Mouse (Mus musculus) midbrain, postnatal 0 days (tissue): ENCODE measurements around the gene Myof. TPM values are rescaled to one million over a fixed set of nuclear protein-coding genes. Genes with fewer than 3 reads are reported as not detected.

Experiments
- ATAC-seq: fragments of 200-750 bp; cut with Nextera tagmentation; 2 replicates; pipeline ENCODE4 v1.8.0; 2017; ENCODE audit warnings: moderate number of reproducible peaks, mild to moderate bottlenecking, moderate TSS enrichment, moderate library complexity; ENCODE audit not compliant: low FRiP score
- DNase-seq: peaks from one replicate; pipeline ENCODE4 v3.0.0-alpha.2; 2015; ENCODE audit warnings: low spot score
- H3K27ac ChIP-seq: fragments of 300-500 bp; sonication (generic); 2 replicates; pipeline ENCODE4 v1.5.1; 2014; ENCODE audit warnings: low read depth, mild to moderate bottlenecking, low read length, mixed read lengths
- H3K27me3 ChIP-seq: fragments of 300-500 bp; sonication (generic); 2 replicates; pipeline ENCODE4 v1.6.1; 2014; ENCODE audit warnings: low read length, control low read depth, mixed read lengths; ENCODE audit not compliant: insufficient read depth
- H3K36me3 ChIP-seq: fragments of 300-500 bp; sonication (generic); 2 replicates; pipeline ENCODE4 v1.6.1; 2014; ENCODE audit warnings: low read length, control low read depth, mixed read lengths; ENCODE audit not compliant: insufficient read depth
- H3K4me1 ChIP-seq: fragments of 300-500 bp; sonication (generic); 2 replicates; pipeline ENCODE4 v1.6.1; 2014; ENCODE audit warnings: mild to moderate bottlenecking, control low read depth, antibody characterized with exemption, low read length, mixed read lengths; ENCODE audit not compliant: insufficient read depth
- H3K4me2 ChIP-seq: fragments of 300-500 bp; sonication (generic); 2 replicates; pipeline ENCODE4 v1.6.1; 2014; ENCODE audit warnings: low read depth, mild to moderate bottlenecking, low read length, mixed read lengths; ENCODE audit not compliant: poor library complexity, severe bottlenecking
- H3K4me3 ChIP-seq: fragments of 300-500 bp; sonication (generic); 2 replicates; pipeline ENCODE4 v1.5.1; 2014; ENCODE audit warnings: low read depth, mild to moderate bottlenecking, low read length, moderate library complexity
- H3K9ac ChIP-seq: fragments of 300-500 bp; sonication (generic); replicated peaks from 2 replicates; pipeline ENCODE4 v1.6.1; 2014; ENCODE audit warnings: mild to moderate bottlenecking, low read length, moderate library complexity, mixed read lengths; ENCODE audit not compliant: poor library complexity, severe bottlenecking
- H3K9me3 ChIP-seq: fragments of 300-500 bp; sonication (generic); 2 replicates; pipeline ENCODE4 v1.6.1; 2016; ENCODE audit warnings: low read length, control low read depth
- CTCF ChIP-seq: IDR thresholded peaks from 2 replicates; pipeline ENCODE4 v1.5.1; 2016; ENCODE audit warnings: antibody characterized with exemption, mild to moderate bottlenecking
- WGBS: fragments of 180-500 bp; shearing (Covaris S2); extraction: QIAGEN DNeasy Blood & Tissue Kit; methylation state at CpG from one replicate; pipeline ENCODE4 v1.1.7; 2014; 5-methylcytosine and 5-hydroxymethylcytosine counted together
- polyA plus RNA-seq: library from polyadenylated mRNA; unstranded; fragments of >200 nt; fragmentation: Nextera tagmentation; extraction: Ambion mirVana; gene quantifications from 2 replicates; pipeline ENCODE4 v1.2.1, GENCODE M21; 2015
- total RNA-seq: library from RNA; depleted of rRNA; stranded (reverse); fragments of >200 nt; gene quantifications from 2 replicates; pipeline ENCODE4 v1.2.3, GENCODE M21; 2014

Myof gene
- total and polyA plus RNA-seq, 2 experiments from 2014 or later, result 2.1 to 5.4 TPM

- Histone ChIP-seq H3K27me3 (no peaks in the 10 kb centered on the region), H3K36me3 (no peaks in the 10 kb centered on the region), H3K4me1 (0 out of 2 replicates have a peak, but pooled peaks cover 4% of the 10 kb centered on the region), H3K27ac (no peak overlapping the region), H3K4me2 (no peak overlapping the region), H3K4me3 (no peak overlapping the region), H3K9ac (no peak overlapping the region), H3K9me3 (no peaks in the 10 kb centered on the region)
- ATAC-seq, result no peak
- no peak for DNase-seq
- WGBS, result 36% methylated on average over 3 of the region's 3 CpGs
- TF ChIP-seq CTCF, result no peak
Measured at GRCm38 (mm10) chr19:38029871-38030270, 13.5 kb downstream of the Myof start.

GRCm38 (mm10) chr19:38029292-38029691 is 14.1 kb downstream of the Myof start:
- Histone ChIP-seq H3K27me3 (no peaks in the 10 kb centered on the region), H3K4me2 (no peak overlapping the region), H3K9me3 (no peaks in the 10 kb centered on the region), H3K4me1 (0 out of 2 replicates have a peak, but pooled peaks cover 4% of the 10 kb centered on the region), H3K4me3 (no peak overlapping the region), H3K27ac (no peak overlapping the region), H3K9ac (no peak overlapping the region), H3K36me3 (no peaks in the 10 kb centered on the region)
- no peak for ATAC-seq
- no peak for TF ChIP-seq CTCF
- DNase-seq, result no peak
- 70% methylated on average over 3 of the region's 3 CpGs for WGBS

GRCm38 (mm10) chr19:38027881-38028521 is 15.4 kb downstream of the Myof start:
- no peak overlapping the region for H3K4me2 ChIP-seq
- no peaks in the 10 kb centered on the region for H3K27me3 ChIP-seq
- no peak overlapping the region for H3K27ac ChIP-seq
- ATAC-seq, result no peak
- H3K4me3 ChIP-seq, result no peak overlapping the region
- H3K9me3 ChIP-seq, result no peaks in the 10 kb centered on the region
- no peak for DNase-seq
- 0 out of 2 replicates have a peak, but pooled peaks cover 4% of the 10 kb centered on the region for H3K4me1 ChIP-seq
- no peak for TF ChIP-seq CTCF
- no peak overlapping the region for H3K9ac ChIP-seq
- 64% methylated on average over 10 of the region's 10 CpGs for WGBS
- H3K36me3 ChIP-seq, result no peaks in the 10 kb centered on the region

GRCm38 (mm10) chr19:38027389-38027788 is 16.0 kb downstream of the Myof start:
- no peak for ATAC-seq
- no peaks in the 10 kb centered on the region for H3K27me3 ChIP-seq
- no peak overlapping the region for H3K4me2 ChIP-seq
- TF ChIP-seq CTCF, result no peak
- no peak overlapping the region for H3K4me3 ChIP-seq
- no peaks in the 10 kb centered on the region for H3K9me3 ChIP-seq
- DNase-seq, result no peak
- 85% methylated on average over 6 of the region's 6 CpGs for WGBS
- no peaks in the 10 kb centered on the region for H3K36me3 ChIP-seq
- H3K27ac ChIP-seq, result no peak overlapping the region
- no peak overlapping the region for H3K9ac ChIP-seq
- 0 out of 2 replicates have a peak, but pooled peaks cover 4% of the 10 kb centered on the region for H3K4me1 ChIP-seq

GRCm38 (mm10) chr19:38026211-38026624 is 17.2 kb downstream of the Myof start:
- Histone ChIP-seq H3K4me1 (0 out of 2 replicates have a peak, but pooled peaks cover under 1% of the 10 kb centered on the region), H3K36me3 (no peaks in the 10 kb centered on the region), H3K4me3 (no peak overlapping the region), H3K27ac (no peak overlapping the region), H3K4me2 (no peak overlapping the region), H3K9ac (no peak overlapping the region), H3K27me3 (no peaks in the 10 kb centered on the region), H3K9me3 (no peaks in the 10 kb centered on the region)
- ATAC-seq (no peak), DNase-seq (no peak)
- 60% methylated on average over 8 of the region's 8 CpGs for WGBS
- TF ChIP-seq CTCF, result no peak

- Histone ChIP-seq H3K9me3 (no peaks in the 10 kb centered on the region), H3K4me2 (no peak overlapping the region), H3K4me1 (no peaks in the 10 kb centered on the region), H3K36me3 (no peaks in the 10 kb centered on the region), H3K27ac (no peak overlapping the region), H3K4me3 (no peak overlapping the region), H3K27me3 (no peaks in the 10 kb centered on the region), H3K9ac (no peak overlapping the region)
- no peak for ATAC-seq
- DNase-seq, result no peak
- no peak for TF ChIP-seq CTCF
- 54% methylated on average over 7 of the region's 9 CpGs for whole genome bisulfite sequencing
Measured at GRCm38 (mm10) chr19:38025254-38026041, 17.9 kb downstream of the Myof start.
